Mouse (Mus musculus): ENCODE results near the gene Cda. TPM values are rescaled to one million over a fixed set of nuclear protein-coding genes. Genes with fewer than 3 reads are reported as not detected.
A peak's percentile ranks its signal among the peaks of the same experiment; 100 is the strongest.

Gene Cda
- polyA plus RNA-seq (2014; fragmentation: Nextera tagmentation; extraction: Ambion mirVana) = 1.9 and 2.2 TPM in 2 replicates

DNA sequence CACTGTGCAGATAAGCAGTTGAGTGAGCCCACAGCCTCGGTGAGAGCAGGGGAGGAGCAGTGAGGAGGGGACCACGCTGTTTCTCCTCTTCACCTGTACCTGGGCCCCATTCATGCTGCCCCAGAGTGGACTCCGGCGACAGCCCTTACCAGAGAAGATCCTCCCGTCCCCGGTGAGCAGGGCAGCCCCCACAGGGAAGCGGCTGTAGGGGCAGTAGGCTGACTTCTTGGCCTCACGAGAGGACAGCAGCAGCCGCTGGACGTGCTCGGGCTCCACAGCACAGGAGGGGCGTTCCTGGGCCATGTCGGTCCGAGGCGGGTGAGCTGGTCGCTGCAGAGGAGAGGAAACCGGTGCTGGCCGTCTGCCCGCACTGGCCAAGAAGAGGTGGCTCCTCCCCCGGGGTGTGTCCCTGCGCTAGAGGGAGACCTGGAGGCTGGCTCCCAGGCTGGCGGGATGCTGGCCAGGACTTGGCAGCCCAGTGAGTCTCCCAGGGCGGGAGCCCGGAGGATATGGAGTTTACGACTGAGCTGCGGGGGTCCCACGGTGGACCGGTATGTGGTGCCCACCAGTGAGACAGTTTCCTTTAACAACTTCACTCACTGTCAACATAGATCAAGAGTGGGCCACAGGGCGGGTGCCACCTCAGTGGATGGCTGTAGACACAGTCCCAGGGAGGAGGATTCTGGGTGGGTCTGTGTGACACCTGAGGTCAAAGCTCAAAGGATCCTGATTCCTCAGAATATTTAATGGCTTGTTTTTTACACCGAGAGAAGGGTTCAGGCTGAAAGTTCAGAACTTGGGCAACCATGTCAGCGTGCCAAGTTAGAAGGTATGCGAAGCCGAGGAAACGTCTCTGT is at the start of gene Cda:
Gene Cda, minus strand, starts transcription at position 352 of the 857 bp plus-strand sequence.
- DNase-seq (ENCODE audit: low spot score) = peak; percentile 83
- Histone ChIP-seq H3K4me2 (ENCODE audit: low read depth, low read length, severe bottlenecking) (peak within 1 kb of the TSS; percentile 61), H3K4me3 (ENCODE audit: low read depth, low read length) (peak within 1 kb of the TSS; percentile 19), H3K36me3 (ENCODE audit: control insufficient read depth, insufficient read depth, low read length) (no peaks in the 10 kb centered on the region), H3K9ac (ENCODE audit: low read length) (peak within 1 kb of the TSS; percentile 49), H3K4me1 (replicated peaks; ENCODE audit: control insufficient read depth, insufficient read depth, low read length) (no peaks in the 10 kb centered on the region), H3K27ac (ENCODE audit: low read depth, low read length) (no peak within 1 kb of the TSS), H3K27me3 (ENCODE audit: control insufficient read depth, insufficient read depth, low read length) (no peaks in the 10 kb centered on the region), H3K9me3 (ENCODE audit: control insufficient read depth, low read length) (no peaks in the 10 kb centered on the region)
- peak; percentile 61 for ATAC-seq (replicated peaks; ENCODE audit: low FRiP score)
- 14% methylated on average over 32 of the region's 34 CpGs for WGBS

DNA sequence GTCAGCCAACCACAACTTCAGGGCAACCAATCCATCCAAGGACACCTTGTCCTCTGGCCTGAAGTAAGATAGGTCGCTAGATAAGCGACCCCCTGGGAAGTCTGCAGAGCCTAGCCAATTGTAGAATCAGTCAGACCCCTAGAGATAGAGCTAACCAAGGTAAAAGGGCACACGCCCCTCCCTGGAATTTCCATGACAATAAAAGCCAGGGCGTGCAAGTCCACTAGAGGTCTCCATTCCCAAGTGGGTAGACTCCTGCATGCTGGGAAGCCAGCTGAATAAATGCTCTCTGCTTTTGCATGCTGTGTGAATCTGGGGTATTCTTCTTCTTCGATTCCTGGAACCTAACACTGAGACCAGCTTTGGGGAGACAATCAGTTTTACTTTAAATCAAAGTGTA is 48.6 kb upstream of the Cda start:
- Histone ChIP-seq H3K4me2 (ENCODE audit: low read depth, low read length, severe bottlenecking) (no peak overlapping the region), H3K9me3 (ENCODE audit: control insufficient read depth, low read length) (no peaks in the 10 kb centered on the region), H3K4me3 (ENCODE audit: low read depth, low read length) (no peak overlapping the region), H3K27ac (ENCODE audit: low read depth, low read length) (no peak overlapping the region), H3K27me3 (ENCODE audit: control insufficient read depth, insufficient read depth, low read length) (no peaks in the 10 kb centered on the region), H3K9ac (ENCODE audit: low read length) (no peak overlapping the region), H3K4me1 (replicated peaks; ENCODE audit: control insufficient read depth, insufficient read depth, low read length) (no peaks in the 10 kb centered on the region), H3K36me3 (ENCODE audit: control insufficient read depth, insufficient read depth, low read length) (no peaks in the 10 kb centered on the region)
- DNase-seq (ENCODE audit: low spot score) = no peak
- 60% methylated on average over 5 of the region's 5 CpGs for whole genome bisulfite sequencing
- no peak for ATAC-seq (replicated peaks; ENCODE audit: low FRiP score)

DNA sequence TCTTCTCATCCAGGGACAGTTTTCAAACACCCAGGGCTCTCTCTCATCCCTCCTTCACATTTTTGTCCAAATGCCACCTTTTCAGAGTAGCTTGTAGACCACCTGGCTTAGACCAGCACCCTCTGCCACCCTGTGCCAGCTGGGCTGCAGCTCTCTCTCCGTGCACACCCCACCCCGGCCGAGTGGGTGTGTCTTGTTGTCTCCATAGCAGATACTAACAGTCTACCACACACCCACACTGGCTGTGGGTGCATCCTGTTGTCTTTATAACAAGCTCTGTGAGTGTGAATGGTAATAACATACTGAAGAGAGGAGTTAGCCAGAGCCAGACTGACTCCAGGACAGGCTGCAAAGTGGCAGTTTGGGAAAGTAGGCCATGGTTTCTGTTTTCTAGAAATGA is 48.2 kb upstream of the Cda start:
- Histone ChIP-seq H3K27ac (ENCODE audit: low read depth, low read length) (no peak overlapping the region), H3K4me3 (ENCODE audit: low read depth, low read length) (no peak overlapping the region), H3K27me3 (ENCODE audit: control insufficient read depth, insufficient read depth, low read length) (no peaks in the 10 kb centered on the region), H3K36me3 (ENCODE audit: control insufficient read depth, insufficient read depth, low read length) (no peaks in the 10 kb centered on the region), H3K4me1 (replicated peaks; ENCODE audit: control insufficient read depth, insufficient read depth, low read length) (no peaks in the 10 kb centered on the region), H3K9ac (ENCODE audit: low read length) (no peak overlapping the region), H3K4me2 (ENCODE audit: low read depth, low read length, severe bottlenecking) (no peak overlapping the region), H3K9me3 (ENCODE audit: control insufficient read depth, low read length) (no peaks in the 10 kb centered on the region)
- 84% methylated on average over 3 of the region's 3 CpGs for WGBS
- ATAC-seq (replicated peaks; ENCODE audit: low FRiP score) (no peak), DNase-seq (ENCODE audit: low spot score) (no peak)

DNA sequence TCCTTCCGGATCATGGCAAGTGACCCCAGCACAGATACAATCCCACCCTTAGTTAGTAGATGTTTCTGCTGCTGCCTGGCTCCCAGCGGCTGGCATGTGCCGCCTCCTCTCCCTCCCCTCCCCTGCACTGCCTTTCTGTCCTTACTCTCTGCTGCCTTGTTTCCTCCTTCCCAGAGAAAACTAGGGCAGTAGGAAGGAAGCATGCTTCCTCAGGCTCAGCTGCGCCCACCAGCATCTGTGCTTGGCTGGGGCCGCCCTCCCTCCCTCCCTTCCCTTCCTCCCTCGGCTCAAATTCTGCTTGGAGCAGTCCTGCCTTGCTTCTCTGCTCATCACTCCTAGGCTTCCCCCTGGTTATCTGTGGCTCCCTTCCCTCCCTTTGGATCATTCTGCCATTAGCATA is 46.9 kb upstream of the Cda start:
- Histone ChIP-seq H3K9ac (ENCODE audit: low read length) (no peak overlapping the region), H3K36me3 (ENCODE audit: control insufficient read depth, insufficient read depth, low read length) (no peaks in the 10 kb centered on the region), H3K4me1 (replicated peaks; ENCODE audit: control insufficient read depth, insufficient read depth, low read length) (no peaks in the 10 kb centered on the region), H3K4me2 (ENCODE audit: low read depth, low read length, severe bottlenecking) (no peak overlapping the region), H3K27me3 (ENCODE audit: control insufficient read depth, insufficient read depth, low read length) (no peaks in the 10 kb centered on the region), H3K9me3 (ENCODE audit: control insufficient read depth, low read length) (no peaks in the 10 kb centered on the region), H3K27ac (ENCODE audit: low read depth, low read length) (no peak overlapping the region), H3K4me3 (ENCODE audit: low read depth, low read length) (no peak overlapping the region)
- ATAC-seq (replicated peaks; ENCODE audit: low FRiP score) (no peak), DNase-seq (ENCODE audit: low spot score) (no peak)
- WGBS = 30% methylated on average over 6 of the region's 6 CpGs

DNA sequence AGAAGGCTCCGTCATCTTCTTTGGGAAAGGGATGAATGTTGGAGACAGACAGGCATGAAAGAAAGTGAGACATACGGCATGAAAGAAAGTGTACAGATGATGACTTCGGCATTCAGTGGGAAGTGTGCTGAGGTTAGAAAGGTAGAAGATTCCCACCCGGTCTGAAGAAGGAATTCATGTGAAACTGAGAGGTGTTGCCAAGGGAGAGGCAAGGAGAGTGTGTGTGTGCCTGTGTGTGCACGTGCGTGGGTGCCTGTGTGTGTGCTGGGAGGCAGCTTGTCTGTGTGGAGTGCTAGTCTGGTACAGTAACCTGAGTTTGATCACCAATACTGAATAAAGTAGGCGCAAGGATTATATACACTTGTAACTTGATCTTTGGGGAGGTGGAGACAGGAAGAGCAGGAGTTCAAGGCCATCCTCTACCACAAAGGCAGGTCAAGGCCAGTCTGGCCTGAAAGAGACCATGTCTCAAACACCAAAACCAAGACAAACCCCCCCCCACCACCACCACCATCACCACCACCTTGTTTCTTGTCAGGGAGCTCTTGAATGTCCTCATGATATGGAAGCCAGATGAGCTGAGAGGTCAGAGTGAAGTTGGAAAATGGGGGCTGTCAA is 43.8 kb upstream of the Cda start:
- Histone ChIP-seq H3K36me3 (ENCODE audit: control insufficient read depth, insufficient read depth, low read length) (no peaks in the 10 kb centered on the region), H3K4me3 (ENCODE audit: low read depth, low read length) (no peak overlapping the region), H3K4me2 (ENCODE audit: low read depth, low read length, severe bottlenecking) (no peak overlapping the region; the same call in 1 of the 2 replicates), H3K9ac (ENCODE audit: low read length) (no peak overlapping the region), H3K27me3 (ENCODE audit: control insufficient read depth, insufficient read depth, low read length) (no peaks in the 10 kb centered on the region), H3K9me3 (ENCODE audit: control insufficient read depth, low read length) (no peaks in the 10 kb centered on the region), H3K4me1 (replicated peaks; ENCODE audit: control insufficient read depth, insufficient read depth, low read length) (no peaks in the 10 kb centered on the region), H3K27ac (ENCODE audit: low read depth, low read length) (no peak overlapping the region)
- DNase-seq (ENCODE audit: low spot score) (no peak), ATAC-seq (replicated peaks; ENCODE audit: low FRiP score) (no peak)
- WGBS = 56% methylated on average over 7 of the region's 7 CpGs

DNA sequence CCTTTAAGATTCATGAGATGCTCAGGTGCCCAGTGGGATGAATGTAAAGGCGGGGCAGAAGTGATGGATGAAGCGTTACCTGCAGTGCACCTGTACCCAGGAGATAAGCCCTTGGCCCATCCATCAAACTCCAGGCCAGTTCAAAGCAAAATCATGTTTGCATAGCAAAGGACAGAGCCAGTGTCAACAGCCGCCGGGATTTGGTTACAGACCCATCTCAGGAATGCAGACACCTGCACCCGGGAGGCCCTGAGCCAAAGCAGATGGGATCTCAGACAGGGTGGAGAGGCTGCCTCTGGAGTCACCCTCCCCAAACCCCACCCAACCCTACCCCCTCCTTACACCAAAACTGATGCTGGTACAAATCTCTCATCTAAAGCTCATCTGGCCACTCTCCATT is 43.2 kb upstream of the Cda start:
- Histone ChIP-seq H3K27me3 (ENCODE audit: control insufficient read depth, insufficient read depth, low read length) (no peaks in the 10 kb centered on the region), H3K9me3 (ENCODE audit: control insufficient read depth, low read length) (no peaks in the 10 kb centered on the region), H3K36me3 (ENCODE audit: control insufficient read depth, insufficient read depth, low read length) (no peaks in the 10 kb centered on the region), H3K4me2 (ENCODE audit: low read depth, low read length, severe bottlenecking) (no peak overlapping the region), H3K9ac (ENCODE audit: low read length) (no peak overlapping the region), H3K4me3 (ENCODE audit: low read depth, low read length) (no peak overlapping the region), H3K27ac (ENCODE audit: low read depth, low read length) (no peak overlapping the region), H3K4me1 (replicated peaks; ENCODE audit: control insufficient read depth, insufficient read depth, low read length) (no peaks in the 10 kb centered on the region)
- no peak for ATAC-seq (replicated peaks; ENCODE audit: low FRiP score)
- no peak for DNase-seq (ENCODE audit: low spot score)
- 15% methylated on average over 5 of the region's 5 CpGs for WGBS

DNA sequence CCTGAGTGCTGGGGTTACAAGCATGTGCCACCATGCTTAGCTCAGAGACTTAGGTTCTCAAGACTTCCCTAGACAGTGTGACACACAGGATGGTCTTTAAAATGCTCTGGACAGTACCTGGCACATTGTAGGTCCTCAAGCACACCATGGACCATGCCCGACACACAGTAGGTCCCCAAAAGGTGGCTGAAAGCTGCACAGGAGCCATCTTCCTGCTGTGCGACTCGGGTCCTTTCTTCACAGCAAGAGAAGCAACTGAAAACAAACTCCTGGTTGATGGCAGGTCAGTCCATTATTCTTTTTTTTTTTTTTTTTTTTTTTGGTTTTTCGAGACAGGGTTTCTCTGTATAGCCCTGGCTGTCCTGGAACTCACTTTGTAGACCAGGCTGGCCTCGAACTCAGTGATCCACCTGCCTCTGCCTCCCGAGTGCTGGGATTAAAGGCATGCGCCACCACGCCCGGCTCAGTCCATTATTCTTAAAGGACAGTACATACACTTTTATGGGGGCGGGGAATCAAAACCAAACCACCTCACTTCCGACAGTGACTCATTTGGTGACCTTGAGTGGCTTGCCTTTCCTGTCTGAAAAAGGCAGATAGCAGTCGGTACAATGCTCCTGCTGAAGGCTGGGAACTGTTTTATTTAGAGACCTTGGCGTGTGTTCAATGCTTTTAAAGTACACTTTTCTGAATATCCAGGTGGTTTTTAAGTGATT is 39.8 kb upstream of the Cda start:
- DNase-seq (ENCODE audit: low spot score) (no peak), ATAC-seq (replicated peaks; ENCODE audit: low FRiP score) (no peak)
- no peak overlapping the region for H3K9ac ChIP-seq (ENCODE audit: low read length)
- H3K4me2 ChIP-seq (ENCODE audit: low read depth, low read length, severe bottlenecking) = no peak overlapping the region
- no peaks in the 10 kb centered on the region for H3K36me3 ChIP-seq (ENCODE audit: control insufficient read depth, insufficient read depth, low read length)
- H3K27me3 ChIP-seq (ENCODE audit: control insufficient read depth, insufficient read depth, low read length) = no peaks in the 10 kb centered on the region
- no peaks in the 10 kb centered on the region for H3K9me3 ChIP-seq (ENCODE audit: control insufficient read depth, low read length)
- WGBS = 90% methylated on average over 12 of the region's 13 CpGs
- no peaks in the 10 kb centered on the region for H3K4me1 ChIP-seq (replicated peaks; ENCODE audit: control insufficient read depth, insufficient read depth, low read length)
- no peak overlapping the region for H3K4me3 ChIP-seq (ENCODE audit: low read depth, low read length)
- no peak overlapping the region for H3K27ac ChIP-seq (ENCODE audit: low read depth, low read length)

DNA sequence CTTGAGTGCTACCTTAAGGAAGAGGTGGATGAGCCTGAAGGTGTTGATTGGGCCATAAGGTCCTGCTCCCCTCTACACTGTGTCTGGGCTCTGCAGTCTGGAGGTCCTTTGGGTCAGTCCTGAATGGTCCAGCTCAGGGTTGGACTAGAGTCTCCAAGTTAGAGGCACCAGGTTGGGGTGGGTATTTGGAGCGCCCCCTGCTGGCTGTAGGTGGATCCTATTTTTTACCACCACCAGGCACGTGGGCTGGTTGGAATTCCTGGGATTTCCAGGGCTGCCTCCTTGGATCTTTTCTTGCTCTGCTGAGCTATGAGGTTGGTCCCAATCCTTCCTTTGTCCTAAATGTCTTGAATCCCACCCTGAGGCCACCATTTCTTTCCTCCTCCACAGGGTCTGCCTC is 37.0 kb upstream of the Cda start:
- WGBS = 4% methylated on average over 2 of the region's 2 CpGs
- Histone ChIP-seq H3K9ac (ENCODE audit: low read length) (no peak overlapping the region), H3K4me1 (replicated peaks; ENCODE audit: control insufficient read depth, insufficient read depth, low read length) (no peaks in the 10 kb centered on the region), H3K4me2 (ENCODE audit: low read depth, low read length, severe bottlenecking) (no peak overlapping the region), H3K27ac (ENCODE audit: low read depth, low read length) (no peak overlapping the region), H3K4me3 (ENCODE audit: low read depth, low read length) (no peak overlapping the region), H3K27me3 (ENCODE audit: control insufficient read depth, insufficient read depth, low read length) (no peaks in the 10 kb centered on the region), H3K9me3 (ENCODE audit: control insufficient read depth, low read length) (no peaks in the 10 kb centered on the region), H3K36me3 (ENCODE audit: control insufficient read depth, insufficient read depth, low read length) (no peaks in the 10 kb centered on the region)
- ATAC-seq (replicated peaks; ENCODE audit: low FRiP score) (no peak), DNase-seq (ENCODE audit: low spot score) (no peak)
